Mouse (Mus musculus) kidney, postnatal 0 days (tissue): ENCODE measurements at regions not wholly inside any gene's neighbourhood (a gene's known extent, or its start where the extent isn't known, plus 50 kb on each side); places are given as distances from the start of the nearest gene placed in this dataset.
A peak's percentile ranks its signal among the peaks of the same experiment; 100 is the strongest.

Experiments used
- ATAC-seq: fragments of 200-750 bp; cut with Nextera tagmentation; replicated peaks from 2 replicates; pipeline ENCODE4 v1.8.0; 2017; ENCODE audit warnings: low read depth, moderate number of reproducible peaks, moderate TSS enrichment, moderate library complexity; ENCODE audit not compliant: low FRiP score
- DNase-seq: peaks from one replicate; pipeline ENCODE4 v3.0.0-alpha.2; 2016; ENCODE audit warnings: low spot score
- H3K27ac ChIP-seq: fragments of 300-500 bp; sonication (generic); 2 replicates; pipeline ENCODE4 v1.5.1; 2014; ENCODE audit warnings: mild to moderate bottlenecking
- H3K27me3 ChIP-seq: fragments of 300-500 bp; sonication (generic); 2 replicates; pipeline ENCODE4 v1.6.1; 2014; ENCODE audit warnings: low read length, mixed read lengths; ENCODE audit not compliant: insufficient read depth
- H3K36me3 ChIP-seq: fragments of 300-500 bp; sonication (generic); 2 replicates; pipeline ENCODE4 v1.6.1; 2014; ENCODE audit warnings: low read length, mixed read lengths; ENCODE audit not compliant: insufficient read depth
- H3K4me1 ChIP-seq: fragments of 300-500 bp; sonication (generic); replicated peaks from 2 replicates; pipeline ENCODE4 v1.6.1; 2014; ENCODE audit warnings: antibody characterized with exemption, low read length, mixed read lengths; ENCODE audit not compliant: insufficient read depth
- H3K4me2 ChIP-seq: fragments of 300-500 bp; sonication (generic); 2 replicates; pipeline ENCODE4 v1.6.1; 2014; ENCODE audit warnings: mild to moderate bottlenecking, low read length, moderate library complexity, mixed read lengths
- H3K4me3 ChIP-seq: fragments of 300-500 bp; sonication (generic); replicated peaks from 2 replicates; pipeline ENCODE4 v1.5.1; 2014; ENCODE audit warnings: low read depth, low read length
- H3K9ac ChIP-seq: fragments of 300-500 bp; sonication (generic); 2 replicates; pipeline ENCODE4 v1.6.1; 2014; ENCODE audit warnings: low read depth, low read length
- H3K9me3 ChIP-seq: fragments of 300-500 bp; sonication (generic); replicated peaks from 2 replicates; pipeline ENCODE4 v1.6.1; 2016; ENCODE audit warnings: low read length, inconsistent platforms, mixed read lengths
- CTCF ChIP-seq: IDR thresholded peaks from 2 replicates; pipeline ENCODE4 v1.5.1; 2016; ENCODE audit warnings: antibody characterized with exemption, low read depth, mild to moderate bottlenecking, moderate library complexity
- WGBS: fragments of 180-500 bp; shearing (Covaris S2); extraction: QIAGEN DNeasy Blood & Tissue Kit; methylation state at CpG from one replicate; pipeline ENCODE4 v1.1.7; 2014; 5-methylcytosine and 5-hydroxymethylcytosine counted together

- no peak for DNase-seq
- Histone ChIP-seq H3K4me2 (no peak overlapping the region), H3K27me3 (no peaks in the 10 kb centered on the region), H3K9ac (no peak overlapping the region), H3K4me1 (no peaks in the 10 kb centered on the region), H3K9me3 (no peaks in the 10 kb centered on the region), H3K4me3 (no peak overlapping the region), H3K27ac (no peak overlapping the region), H3K36me3 (no peaks in the 10 kb centered on the region)
- WGBS, result 52% methylated on average over 2 of the region's 2 CpGs
- no peak for TF ChIP-seq CTCF
- ATAC-seq, result no peak
These were observed 750.0 kb upstream of the 2610301B20Rik start for GRCm38 (mm10) chr4:10124252-10124651.

- Histone ChIP-seq H3K9ac (no peak overlapping the region), H3K9me3 (no peaks in the 10 kb centered on the region), H3K36me3 (no peaks in the 10 kb centered on the region), H3K4me3 (no peak overlapping the region), H3K27ac (no peak overlapping the region), H3K27me3 (no peaks in the 10 kb centered on the region), H3K4me1 (no peaks in the 10 kb centered on the region), H3K4me2 (no peak overlapping the region)
- TF ChIP-seq CTCF, result 0 out of 2 replicates have a peak, but pooled peaks have one; percentile 14
- ATAC-seq (no peak), DNase-seq (peak; percentile 5)
- WGBS, result 59% methylated on average over 6 of the region's 6 CpGs
These were observed 732.9 kb upstream of the 2610301B20Rik start for GRCm38 (mm10) chr4:10141238-10141934.

- Histone ChIP-seq H3K4me1 (no peaks in the 10 kb centered on the region), H3K4me2 (no peak overlapping the region), H3K36me3 (no peaks in the 10 kb centered on the region), H3K27me3 (no peaks in the 10 kb centered on the region), H3K27ac (no peak overlapping the region), H3K4me3 (no peak overlapping the region), H3K9ac (no peak overlapping the region), H3K9me3 (no peaks in the 10 kb centered on the region)
- TF ChIP-seq CTCF, result no peak
- ATAC-seq (no peak), DNase-seq (peak; percentile 5)
- 67% methylated on average over 2 of the region's 2 CpGs for WGBS
These were observed 724.4 kb upstream of the 2610301B20Rik start for GRCm38 (mm10) chr4:10149911-10150310.

- no peak for ATAC-seq
- H3K9me3 ChIP-seq, result no peaks in the 10 kb centered on the region
- H3K27me3 ChIP-seq, result no peaks in the 10 kb centered on the region
- no peak overlapping the region for H3K4me2 ChIP-seq
- peak; percentile 74 for TF ChIP-seq CTCF
- peak; percentile 40 for DNase-seq
- no peaks in the 10 kb centered on the region for H3K4me1 ChIP-seq
- WGBS, result 13% methylated on average over 2 of the region's 2 CpGs
- no peak overlapping the region for H3K9ac ChIP-seq
- no peak overlapping the region for H3K4me3 ChIP-seq
- no peak overlapping the region for H3K27ac ChIP-seq
- no peaks in the 10 kb centered on the region for H3K36me3 ChIP-seq
These were observed 723.8 kb upstream of the 2610301B20Rik start for GRCm38 (mm10) chr4:10150501-10150900.

- no peaks in the 10 kb centered on the region for H3K9me3 ChIP-seq
- H3K27me3 ChIP-seq, result no peaks in the 10 kb centered on the region
- H3K4me1 ChIP-seq, result no peaks in the 10 kb centered on the region
- WGBS, result 87% methylated on average over 5 of the region's 5 CpGs
- H3K4me3 ChIP-seq, result no peak overlapping the region
- H3K9ac ChIP-seq, result no peak overlapping the region
- no peaks in the 10 kb centered on the region for H3K36me3 ChIP-seq
- no peak overlapping the region for H3K27ac ChIP-seq
- no peak for TF ChIP-seq CTCF
- no peak for DNase-seq
- no peak overlapping the region for H3K4me2 ChIP-seq
- ATAC-seq, result no peak
These were observed 718.5 kb upstream of the 2610301B20Rik start for GRCm38 (mm10) chr4:10155705-10156390.

- no peak for TF ChIP-seq CTCF
- Histone ChIP-seq H3K9ac (no peak overlapping the region), H3K27me3 (no peaks in the 10 kb centered on the region), H3K4me1 (no peaks in the 10 kb centered on the region), H3K27ac (no peak overlapping the region), H3K4me2 (no peak overlapping the region), H3K36me3 (no peaks in the 10 kb centered on the region), H3K9me3 (no peaks in the 10 kb centered on the region), H3K4me3 (no peak overlapping the region)
- DNase-seq, result peak; percentile 69
- 57% methylated on average over 3 of the region's 3 CpGs for WGBS
- ATAC-seq, result no peak
These were observed 684.4 kb upstream of the 2610301B20Rik start for GRCm38 (mm10) chr4:10189896-10190295.
